Mouse (Mus musculus): ENCODE measurements around the gene Teddm2.
A peak's percentile ranks its signal among the peaks of the same experiment; 100 is the strongest.

Teddm2 gene

GRCm38 (mm10) chr1:153830746-153831145, 69.3 kb downstream of the Teddm2 start:
- no peak for DNase-seq (ENCODE audit: low read depth, low spot score)

GRCm38 (mm10) chr1:153820216-153820615, 79.8 kb downstream of the Teddm2 start:
- DNase-seq (ENCODE audit: low read depth, low spot score) = no peak

DNA sequence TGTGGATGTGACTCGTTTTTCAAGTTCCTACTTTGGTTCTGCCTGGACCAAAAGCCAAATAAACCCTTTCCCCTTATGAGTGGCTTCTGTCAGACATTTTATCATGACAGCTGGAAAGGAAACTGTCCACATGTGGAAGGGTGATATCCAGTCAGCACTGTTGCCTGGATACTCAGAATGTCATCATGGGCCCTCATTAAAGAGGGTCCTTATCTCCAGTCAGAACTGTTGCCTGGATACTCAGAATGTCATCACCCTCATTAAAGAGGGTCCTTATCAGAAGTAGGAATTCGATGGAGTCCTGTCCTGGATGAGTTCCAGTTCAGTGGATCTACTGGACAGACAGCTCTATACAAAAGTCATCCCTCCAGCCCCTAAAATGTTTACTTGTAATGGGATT, 85.8 kb downstream of the Teddm2 start:
- DNase-seq (ENCODE audit: low read depth, low spot score) = no peak

DNA sequence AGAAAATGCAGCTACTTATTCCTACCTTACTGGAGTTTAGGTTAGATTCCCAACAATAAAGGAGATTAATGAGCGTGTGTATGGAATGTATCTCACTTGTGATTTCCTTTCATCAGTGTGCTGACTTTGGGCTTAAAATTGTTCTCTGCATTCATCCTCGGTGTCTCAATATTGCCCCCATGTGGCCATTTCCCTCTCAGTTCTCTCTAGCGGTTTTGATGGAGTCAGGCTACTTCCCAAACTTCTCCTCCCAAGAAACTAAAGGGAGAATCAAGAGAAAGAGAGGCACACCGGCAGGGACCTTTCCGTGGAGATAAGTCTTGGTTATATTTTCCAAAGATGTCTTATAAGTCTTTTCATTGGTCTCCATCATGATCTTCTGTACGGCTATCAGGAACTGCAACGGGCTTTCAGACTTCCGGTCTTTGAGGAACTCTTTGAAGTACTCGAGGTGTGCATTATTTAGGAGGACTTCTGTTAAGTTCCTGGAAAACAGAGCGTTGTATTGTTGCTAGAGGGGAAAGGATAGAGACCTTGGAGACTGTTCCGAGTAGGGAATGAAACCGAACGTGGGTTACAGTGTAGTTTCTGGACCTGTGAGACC, 92.5 kb downstream of the Teddm2 start:
- peak; percentile 78 for DNase-seq (ENCODE audit: low read depth, low spot score)

- no peak for DNase-seq (ENCODE audit: low read depth, low spot score)
These were observed 96.5 kb downstream of the Teddm2 start for GRCm38 (mm10) chr1:153803530-153803929.

DNA sequence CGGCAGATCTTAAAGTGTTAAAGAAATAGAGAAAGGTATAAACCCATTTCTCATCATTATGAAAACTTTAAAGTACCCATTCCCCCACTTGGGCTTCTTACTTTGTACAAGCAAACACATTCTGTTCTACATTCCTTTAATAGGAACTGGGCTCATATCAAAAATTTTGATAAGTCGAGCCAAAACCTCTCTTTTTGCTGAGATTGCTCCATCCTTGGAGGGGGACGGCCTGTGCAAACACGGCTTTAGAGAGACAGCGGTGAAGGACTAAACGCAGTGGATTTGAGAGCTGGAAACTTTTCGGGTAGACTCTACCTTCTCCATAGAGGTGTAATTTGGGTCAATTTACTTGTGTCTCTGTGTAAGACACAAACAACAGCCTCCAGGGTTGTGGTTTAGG, 97.3 kb downstream of the Teddm2 start:
- DNase-seq (ENCODE audit: low read depth, low spot score) = no peak
